Mouse (Mus musculus) forebrain, embryonic 12.5 days (tissue): ENCODE data around the gene Speer4e. TPM values are rescaled to one million over a fixed set of nuclear protein-coding genes. Genes with fewer than 3 reads are reported as not detected.
"Not testable (repeated sequence)": the region's sequence is repeated elsewhere in the genome, so short reads cannot be mapped to it uniquely, and the experiment has no call there.

Source experiments
- ATAC-seq: fragments of 200-750 bp; cut with Nextera tagmentation; 2 replicates; pipeline ENCODE4 v1.8.0; 2017; ENCODE audit warnings: moderate TSS enrichment; ENCODE audit not compliant: low FRiP score
- H3K27ac ChIP-seq: fragments of 300-500 bp; sonication (generic); 2 replicates; pipeline ENCODE4 v1.5.1; 2016; ENCODE audit warnings: mild to moderate bottlenecking
- H3K27me3 ChIP-seq: fragments of 300-500 bp; sonication (generic); 2 replicates; pipeline ENCODE4 v1.6.1; 2016; ENCODE audit warnings: mild to moderate bottlenecking
- H3K36me3 ChIP-seq: fragments of 300-500 bp; sonication (generic); replicated peaks from 2 replicates; pipeline ENCODE4 v1.6.1; 2016; ENCODE audit warnings: mild to moderate bottlenecking
- H3K4me1 ChIP-seq: fragments of 300-500 bp; sonication (generic); 2 replicates; pipeline ENCODE4 v1.6.1; 2016
- H3K4me2 ChIP-seq: fragments of 300-500 bp; sonication (generic); 2 replicates; pipeline ENCODE4 v1.6.1; 2016; ENCODE audit warnings: mild to moderate bottlenecking, moderate library complexity
- H3K4me3 ChIP-seq: fragments of 300-500 bp; sonication (generic); replicated peaks from 2 replicates; pipeline ENCODE4 v1.5.1; 2016; ENCODE audit warnings: mild to moderate bottlenecking
- H3K9ac ChIP-seq: fragments of 300-500 bp; sonication (generic); 2 replicates; pipeline ENCODE4 v1.6.1; 2016; ENCODE audit warnings: mild to moderate bottlenecking
- H3K9me3 ChIP-seq: fragments of 300-500 bp; sonication (generic); 2 replicates; pipeline ENCODE4 v1.6.1; 2016
- WGBS: fragments of 180-500 bp; shearing (Covaris S2); methylation state at CpG from one replicate; pipeline ENCODE4 v1.1.7; 2016; 5-methylcytosine and 5-hydroxymethylcytosine counted together
- polyA plus RNA-seq: library from polyadenylated mRNA; unstranded; fragments of >200 nt; fragmentation: Nextera tagmentation; extraction: Ambion mirVana; gene quantifications from 2 replicates; pipeline ENCODE4 v1.2.1, GENCODE M21; 2016

Speer4e gene
- polyA plus RNA-seq, 1 experiment from 2014 or later, result not detected

DNA sequence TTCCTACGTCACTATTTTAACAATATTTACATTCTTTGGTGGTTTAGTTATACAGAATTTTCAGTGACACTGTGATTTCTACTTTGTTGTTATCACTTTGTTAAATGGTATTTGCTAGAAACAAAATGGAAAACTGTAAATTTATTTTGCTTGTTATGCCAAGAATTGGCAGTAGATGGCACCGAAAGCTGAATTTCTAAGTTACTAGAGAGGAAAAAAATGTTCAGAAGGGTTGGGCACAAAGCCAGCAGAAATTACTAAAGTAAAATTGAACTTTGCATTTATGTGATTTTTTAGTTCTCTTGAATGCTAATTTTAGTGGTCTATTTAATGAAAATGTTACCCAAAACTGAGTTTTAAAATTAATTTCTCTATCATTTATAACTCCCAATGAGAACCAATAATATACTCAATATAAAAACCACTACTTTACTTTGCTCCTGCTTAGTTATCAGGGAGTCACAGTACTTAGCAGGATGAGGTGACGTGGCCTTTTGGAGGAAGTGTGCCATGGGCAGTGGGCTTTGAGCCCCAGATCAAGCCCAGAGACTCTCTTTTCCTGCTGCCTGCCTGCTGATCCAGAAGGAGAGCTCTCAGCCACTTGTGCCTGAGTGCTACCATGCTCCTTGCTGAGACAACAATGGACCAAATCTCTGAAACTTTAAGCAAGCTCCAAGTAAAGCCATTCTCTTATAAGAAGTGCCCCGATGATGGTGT lies 9.4 kb upstream of the Speer4e start:
- H3K4me1 ChIP-seq, H3K9ac ChIP-seq, ATAC-seq, H3K4me3 ChIP-seq, H3K27me3 ChIP-seq, H3K36me3 ChIP-seq, H3K27ac ChIP-seq, H3K4me2 ChIP-seq: not testable (repeated sequence)
- 64% methylated on average over 4 of the region's 4 CpGs for WGBS
- H3K9me3 ChIP-seq, result peaks cover 19% of the 10 kb centered on the region

DNA sequence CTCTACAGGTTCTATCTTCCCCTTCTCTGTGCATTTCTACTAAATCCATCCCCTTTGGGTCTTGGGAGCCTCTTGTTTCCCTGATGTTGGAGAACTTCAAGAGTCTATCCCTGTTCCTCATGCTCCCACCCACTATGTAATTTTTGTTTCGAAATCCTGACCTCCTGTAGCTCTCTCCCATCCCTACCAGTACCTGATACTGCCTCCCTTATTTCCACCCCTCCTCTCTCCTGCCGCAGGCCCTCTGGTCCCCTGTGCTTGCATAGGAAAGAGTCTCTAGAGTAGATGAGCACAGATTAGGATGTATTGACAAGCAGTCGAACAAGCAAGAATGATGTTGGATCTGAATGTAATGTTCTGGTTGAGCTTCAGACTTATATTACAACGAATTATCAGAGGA lies 7.3 kb upstream of the Speer4e start:
- H3K9ac ChIP-seq, H3K27me3 ChIP-seq, ATAC-seq, H3K4me3 ChIP-seq, H3K27ac ChIP-seq, H3K4me1 ChIP-seq, H3K36me3 ChIP-seq, H3K4me2 ChIP-seq: not testable (repeated sequence)
- 66% methylated on average over 4 of the region's 4 CpGs for WGBS
- H3K9me3 ChIP-seq, result peaks cover 15% of the 10 kb centered on the region

DNA sequence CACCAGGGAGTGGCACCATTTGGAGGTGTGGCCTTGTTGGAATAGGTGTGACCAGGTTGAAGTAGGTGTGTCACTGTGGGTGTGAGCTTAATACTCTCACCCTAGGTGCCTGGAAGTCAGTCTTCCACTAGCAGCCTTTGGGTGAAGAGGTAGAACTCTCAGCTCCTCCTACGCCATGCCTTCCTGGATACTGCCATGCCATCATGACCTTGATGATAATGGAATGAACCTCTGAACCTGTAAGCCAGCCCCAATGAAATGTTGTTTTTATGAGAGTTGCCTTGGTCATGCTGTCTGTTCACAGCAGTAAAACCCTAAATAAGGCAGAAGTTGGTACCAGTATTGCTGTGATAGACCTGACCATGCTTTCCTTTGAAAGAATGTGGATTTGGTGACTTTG lies 2.8 kb upstream of the Speer4e start:
- 86% methylated on average over 1 of the region's 1 CpGs for WGBS
- peaks cover 16% of the 10 kb centered on the region for H3K9me3 ChIP-seq
- not testable (repeated sequence) for H3K9ac ChIP-seq, H3K4me3 ChIP-seq, H3K4me1 ChIP-seq, ATAC-seq, H3K4me2 ChIP-seq, H3K36me3 ChIP-seq, H3K27me3 ChIP-seq, H3K27ac ChIP-seq

DNA sequence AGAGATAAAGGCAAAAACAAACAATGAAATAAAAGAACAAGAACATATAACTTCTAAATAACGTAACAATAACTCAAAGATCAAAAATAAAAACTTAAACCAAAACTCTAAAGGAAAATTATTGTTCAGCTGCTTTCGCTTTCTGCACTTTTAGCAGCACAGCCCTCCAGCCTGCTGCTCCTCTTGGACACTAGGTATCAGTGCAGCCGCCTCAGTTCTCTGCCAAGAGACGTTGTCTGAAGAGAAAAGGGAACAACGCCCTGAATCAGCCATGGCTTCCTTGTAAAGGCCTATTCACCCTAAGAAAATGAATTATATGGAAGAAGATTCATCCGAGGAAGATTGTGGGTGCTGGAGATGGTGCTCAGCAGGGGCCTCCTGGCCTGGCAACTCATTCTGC lies 4.5 kb downstream of the Speer4e start:
- H3K27ac ChIP-seq, H3K27me3 ChIP-seq, H3K4me1 ChIP-seq, H3K36me3 ChIP-seq, H3K4me3 ChIP-seq, H3K4me2 ChIP-seq, ATAC-seq, H3K9ac ChIP-seq, H3K9me3 ChIP-seq: not testable (repeated sequence)
- 71% methylated on average over 5 of the region's 6 CpGs for WGBS

DNA sequence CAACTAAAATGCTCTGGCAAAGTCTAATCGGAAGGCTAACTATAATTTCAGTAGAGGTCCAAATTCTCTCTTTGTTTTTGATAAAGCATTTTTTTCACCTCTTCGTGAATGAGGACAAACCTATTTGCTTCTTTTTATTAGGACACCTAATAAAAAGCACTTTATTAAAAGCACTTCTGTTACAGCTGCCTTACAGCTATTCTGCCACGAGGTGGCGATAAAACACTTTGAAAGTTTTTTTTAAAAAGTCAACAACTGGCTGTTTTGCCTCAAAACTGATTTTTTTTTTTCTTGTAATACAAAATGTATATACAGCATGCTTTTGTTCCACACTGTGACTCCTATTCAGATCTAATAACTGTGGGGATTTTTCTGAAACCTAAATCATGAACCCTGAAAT lies 11.2 kb downstream of the Speer4e start:
- H3K36me3 ChIP-seq, H3K27me3 ChIP-seq, H3K4me3 ChIP-seq, H3K4me2 ChIP-seq, H3K4me1 ChIP-seq, H3K9me3 ChIP-seq, H3K9ac ChIP-seq, H3K27ac ChIP-seq, ATAC-seq: not testable (repeated sequence)
- WGBS, result 31% methylated on average over 4 of the region's 4 CpGs

DNA sequence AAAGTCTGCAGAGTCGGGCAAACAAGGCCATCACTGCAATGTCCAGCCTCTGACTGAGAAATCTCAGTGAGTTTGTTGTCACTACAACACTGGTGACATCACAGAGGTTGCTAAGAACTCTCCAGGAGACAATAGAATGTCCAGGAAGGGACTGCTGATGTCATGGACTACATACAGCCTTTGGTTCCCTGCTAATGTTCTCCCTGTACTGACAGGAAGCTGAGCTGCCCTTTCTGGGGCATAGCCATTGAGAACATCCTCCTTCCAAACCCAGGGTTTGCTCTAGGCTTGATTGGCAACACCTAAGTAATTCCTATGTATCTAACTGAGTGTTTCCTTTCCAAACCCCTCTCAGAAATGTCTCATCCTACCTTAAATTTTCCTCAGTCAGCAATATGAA lies 23.4 kb downstream of the Speer4e start, which contains the start of gene Gm9758:
Gene Gm9758, minus strand, starts transcription at position 101 of the 400 bp plus-strand sequence.
- H3K27me3 ChIP-seq, H3K4me2 ChIP-seq, ATAC-seq, H3K36me3 ChIP-seq, H3K9ac ChIP-seq, H3K27ac ChIP-seq, H3K4me1 ChIP-seq, H3K4me3 ChIP-seq, H3K9me3 ChIP-seq: not testable (repeated sequence)
- WGBS, result 48% methylated on average over 1 of the region's 1 CpGs

DNA sequence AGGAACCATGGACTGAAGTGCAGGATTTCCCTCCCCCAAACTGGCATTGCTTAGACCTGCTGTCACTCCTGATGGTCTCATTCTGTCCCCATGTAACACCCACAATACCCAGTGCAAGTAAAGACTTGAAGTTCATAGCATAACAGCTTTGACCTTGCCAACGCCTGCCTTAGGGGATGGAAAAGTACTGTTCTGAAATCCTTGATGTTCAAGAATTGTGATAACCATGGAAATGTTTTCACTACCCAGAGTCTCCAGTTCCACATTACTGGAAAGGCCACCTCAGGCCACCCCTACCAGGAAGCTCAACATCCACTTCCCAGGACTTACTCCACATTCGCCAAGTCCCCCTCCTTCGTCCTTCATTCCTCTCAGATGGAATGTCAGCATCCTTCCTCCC lies 23.9 kb downstream of the Speer4e start:
- not testable (repeated sequence) for H3K27me3 ChIP-seq, H3K36me3 ChIP-seq, ATAC-seq, H3K27ac ChIP-seq, H3K9ac ChIP-seq, H3K4me2 ChIP-seq, H3K4me3 ChIP-seq, H3K4me1 ChIP-seq, H3K9me3 ChIP-seq
- 75% methylated on average over 2 of the region's 3 CpGs for WGBS

DNA sequence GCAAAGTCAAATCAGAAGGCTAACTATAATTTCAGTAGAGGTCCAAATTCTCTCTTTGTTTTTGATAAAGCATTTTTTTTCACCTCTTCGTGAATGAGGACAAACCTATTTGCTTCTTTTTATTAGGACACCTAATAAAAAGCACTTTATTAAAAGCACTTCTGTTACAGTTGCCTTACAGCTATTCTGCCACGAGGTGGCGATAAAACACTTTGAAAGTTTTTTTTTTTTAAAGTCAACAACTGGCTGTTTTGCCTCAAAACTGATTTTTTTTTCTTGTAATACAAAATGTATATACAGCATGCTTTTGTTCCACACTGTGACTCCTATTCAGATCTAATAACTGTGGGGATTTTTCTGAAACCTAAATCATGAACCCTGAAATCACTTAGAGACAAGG lies 34.7 kb downstream of the Speer4e start:
- peaks cover 11% of the 10 kb centered on the region for H3K9me3 ChIP-seq
- H3K4me2 ChIP-seq, H3K4me1 ChIP-seq, ATAC-seq, H3K27ac ChIP-seq, H3K27me3 ChIP-seq, H3K4me3 ChIP-seq, H3K36me3 ChIP-seq, H3K9ac ChIP-seq: not testable (repeated sequence)
- 20% methylated on average over 3 of the region's 3 CpGs for WGBS

DNA sequence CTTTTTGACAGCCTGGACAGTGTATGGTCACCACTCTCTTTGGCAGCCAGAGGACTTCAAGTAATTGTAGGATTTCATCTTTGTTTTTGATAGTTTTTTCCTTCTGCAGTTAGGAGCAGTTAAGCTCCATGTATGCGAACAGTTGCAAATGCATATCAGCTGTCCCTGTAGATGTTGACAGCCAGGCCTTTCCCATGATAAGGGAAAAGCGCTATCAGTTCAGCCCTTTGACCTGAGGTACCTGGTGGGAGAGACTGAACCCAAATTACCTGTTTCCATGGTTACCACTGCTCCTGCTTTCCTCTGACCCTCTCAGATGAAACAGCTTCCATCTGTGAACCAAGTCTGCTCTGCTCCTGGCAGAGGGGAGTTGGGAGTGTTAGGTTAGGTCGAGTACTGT lies 46.0 kb downstream of the Speer4e start:
- H3K4me3 ChIP-seq, result no peak overlapping the region
- 81% methylated on average over 3 of the region's 3 CpGs for WGBS
- no peak for ATAC-seq
- H3K9ac ChIP-seq, result no peak overlapping the region
- no peaks in the 10 kb centered on the region for H3K4me1 ChIP-seq
- H3K27me3 ChIP-seq, result no peaks in the 10 kb centered on the region
- H3K36me3 ChIP-seq, result no peaks in the 10 kb centered on the region
- H3K9me3 ChIP-seq, result peaks cover 7% of the 10 kb centered on the region; the same call in 1 of the 2 replicates
- H3K27ac ChIP-seq, result no peak overlapping the region
- no peak overlapping the region for H3K4me2 ChIP-seq

DNA sequence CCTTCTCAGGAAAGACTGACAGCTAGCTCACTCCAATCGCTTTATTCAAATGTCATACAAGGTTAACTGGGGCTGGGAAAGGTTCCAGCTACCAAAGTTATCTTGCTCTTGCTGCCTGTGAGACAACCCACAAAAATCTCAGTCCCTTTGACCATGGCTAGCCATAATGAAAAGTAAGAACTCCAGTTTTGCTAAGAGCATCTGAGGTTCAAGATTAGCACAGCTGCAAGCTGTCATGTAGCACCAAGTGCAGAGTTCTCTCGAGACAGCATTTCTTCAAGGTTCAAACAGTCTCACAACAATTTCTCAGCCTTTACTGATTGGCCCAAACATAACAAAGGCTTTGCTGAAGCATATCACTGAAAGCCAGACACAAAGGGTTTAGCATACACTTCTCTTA lies 52.9 kb downstream of the Speer4e start:
- not testable (repeated sequence) for H3K4me1 ChIP-seq, H3K27ac ChIP-seq, H3K27me3 ChIP-seq, H3K4me3 ChIP-seq, H3K4me2 ChIP-seq, H3K9me3 ChIP-seq, ATAC-seq, H3K36me3 ChIP-seq, H3K9ac ChIP-seq
- WGBS, result 73% methylated on average over 2 of the region's 2 CpGs

Other genes with a start within 250 kb of the Speer4e start
- not detected in 2 replicates for gene Gm9758, start 23.5 kb downstream of the Speer4e start, polyA plus RNA-seq
- not detected in 2 replicates for gene Gm10354, start 40.5 kb upstream of the Speer4e start, polyA plus RNA-seq
- not detected in 2 replicates for gene Gm17019, start 94.6 kb upstream of the Speer4e start, polyA plus RNA-seq